Mouse (Mus musculus): ENCODE data around the gene Gm49369. TPM values are rescaled to one million over a fixed set of nuclear protein-coding genes. Genes with fewer than 3 reads are reported as not detected.
A peak's percentile ranks its signal among the peaks of the same experiment; 100 is the strongest.
"Not testable (repeated sequence)": the region's sequence is repeated elsewhere in the genome, so short reads cannot be mapped to it uniquely, and the experiment has no call there.

Gm49369 gene
- polyA plus RNA-seq, 1 experiment from 2014 or later: not detected

GRCm38 (mm10) chr7:142332741-142333140, 49.7 kb downstream of the Gm49369 start:
- H3K27ac ChIP-seq (ENCODE audit: low read length): not testable (repeated sequence)

GRCm38 (mm10) chr7:142331281-142331680, 51.2 kb downstream of the Gm49369 start:
- ATAC-seq (replicated peaks; ENCODE audit: extremely low read depth, insufficient read depth, low FRiP score): no peak
- no peak overlapping the region for H3K4me2 ChIP-seq (ENCODE audit: low read depth, low read length)
- H3K9ac ChIP-seq (ENCODE audit: low read length): no peak overlapping the region
- no peaks in the 10 kb centered on the region for H3K9me3 ChIP-seq (replicated peaks; ENCODE audit: control insufficient read depth, low read length)
- H3K36me3 ChIP-seq (ENCODE audit: control insufficient read depth, insufficient read depth): no peaks in the 10 kb centered on the region
- H3K27me3 ChIP-seq (ENCODE audit: control insufficient read depth, insufficient read depth, low read length): no peaks in the 10 kb centered on the region
- H3K27ac ChIP-seq (ENCODE audit: low read length): peak overlapping the region; percentile 86
- WGBS: 58% methylated on average over 4 of the region's 4 CpGs
- no peak overlapping the region for H3K4me3 ChIP-seq (ENCODE audit: low read length)
- peaks cover 30% of the 10 kb centered on the region for H3K4me1 ChIP-seq (ENCODE audit: control insufficient read depth, insufficient read depth, low read length)

More at GRCm38 (mm10) chr7:142332741-142333140, 49.7 kb downstream of the Gm49369 start:
- H3K9ac ChIP-seq (ENCODE audit: low read length); H3K4me3 ChIP-seq (ENCODE audit: low read length); H3K9me3 ChIP-seq (replicated peaks; ENCODE audit: control insufficient read depth, low read length); ATAC-seq (replicated peaks; ENCODE audit: extremely low read depth, insufficient read depth, low FRiP score); H3K4me2 ChIP-seq (ENCODE audit: low read depth, low read length); H3K36me3 ChIP-seq (ENCODE audit: control insufficient read depth, insufficient read depth); H3K27me3 ChIP-seq (ENCODE audit: control insufficient read depth, insufficient read depth, low read length): not testable (repeated sequence)
- WGBS: 70% methylated on average over 2 of the region's 9 CpGs
- H3K4me1 ChIP-seq (ENCODE audit: control insufficient read depth, insufficient read depth, low read length): peaks cover 23% of the 10 kb centered on the region

GRCm38 (mm10) chr7:142330271-142330724, 52.2 kb downstream of the Gm49369 start:
- H3K4me1 ChIP-seq (ENCODE audit: control insufficient read depth, insufficient read depth, low read length): peaks cover 30% of the 10 kb centered on the region
- H3K4me3 ChIP-seq (ENCODE audit: low read length): no peak overlapping the region
- no peaks in the 10 kb centered on the region for H3K36me3 ChIP-seq (ENCODE audit: control insufficient read depth, insufficient read depth)
- peak; percentile 90 for ATAC-seq (replicated peaks; ENCODE audit: extremely low read depth, insufficient read depth, low FRiP score)
- H3K9ac ChIP-seq (ENCODE audit: low read length): 0 out of 2 replicates have a peak overlapping the region, but pooled peaks have one; percentile 36
- H3K27ac ChIP-seq (ENCODE audit: low read length): peak overlapping the region; percentile 86
- no peaks in the 10 kb centered on the region for H3K27me3 ChIP-seq (ENCODE audit: control insufficient read depth, insufficient read depth, low read length)
- WGBS: 10% methylated on average over 9 of the region's 9 CpGs
- no peaks in the 10 kb centered on the region for H3K9me3 ChIP-seq (replicated peaks; ENCODE audit: control insufficient read depth, low read length)
- no peak overlapping the region for H3K4me2 ChIP-seq (ENCODE audit: low read depth, low read length)

GRCm38 (mm10) chr7:142328507-142328906, 54.0 kb downstream of the Gm49369 start:
- ATAC-seq (replicated peaks; ENCODE audit: extremely low read depth, insufficient read depth, low FRiP score): no peak
- 77% methylated on average over 3 of the region's 3 CpGs for WGBS

GRCm38 (mm10) chr7:142326714-142327445, 55.6 kb downstream of the Gm49369 start:
- H3K9me3 ChIP-seq (replicated peaks; ENCODE audit: control insufficient read depth, low read length): no peaks in the 10 kb centered on the region
- H3K4me2 ChIP-seq (ENCODE audit: low read depth, low read length): no peak overlapping the region
- 32% methylated on average over 9 of the region's 9 CpGs for WGBS
- H3K36me3 ChIP-seq (ENCODE audit: control insufficient read depth, insufficient read depth): no peaks in the 10 kb centered on the region
- H3K27me3 ChIP-seq (ENCODE audit: control insufficient read depth, insufficient read depth, low read length): no peaks in the 10 kb centered on the region
- H3K4me3 ChIP-seq (ENCODE audit: low read length): no peak overlapping the region
- no peak for ATAC-seq (replicated peaks; ENCODE audit: extremely low read depth, insufficient read depth, low FRiP score)
- peaks cover 30% of the 10 kb centered on the region for H3K4me1 ChIP-seq (ENCODE audit: control insufficient read depth, insufficient read depth, low read length)
- H3K27ac ChIP-seq (ENCODE audit: low read length): peak overlapping the region; percentile 41
- no peak overlapping the region for H3K9ac ChIP-seq (ENCODE audit: low read length)

More at GRCm38 (mm10) chr7:142328507-142328906, 54.0 kb downstream of the Gm49369 start:
- Histone ChIP-seq H3K27ac (ENCODE audit: low read length) (no peak overlapping the region), H3K27me3 (ENCODE audit: control insufficient read depth, insufficient read depth, low read length) (no peaks in the 10 kb centered on the region), H3K4me1 (ENCODE audit: control insufficient read depth, insufficient read depth, low read length) (peaks cover 30% of the 10 kb centered on the region), H3K9me3 (replicated peaks; ENCODE audit: control insufficient read depth, low read length) (no peaks in the 10 kb centered on the region), H3K4me2 (ENCODE audit: low read depth, low read length) (no peak overlapping the region), H3K9ac (ENCODE audit: low read length) (no peak overlapping the region), H3K36me3 (ENCODE audit: control insufficient read depth, insufficient read depth) (no peaks in the 10 kb centered on the region), H3K4me3 (ENCODE audit: low read length) (no peak overlapping the region)

GRCm38 (mm10) chr7:142323396-142324117, 58.9 kb downstream of the Gm49369 start:
- Histone ChIP-seq H3K4me1 (ENCODE audit: control insufficient read depth, insufficient read depth, low read length) (peaks cover 12% of the 10 kb centered on the region), H3K9ac (ENCODE audit: low read length) (no peak overlapping the region), H3K27ac (ENCODE audit: low read length) (peak overlapping the region; percentile 62), H3K36me3 (ENCODE audit: control insufficient read depth, insufficient read depth) (no peaks in the 10 kb centered on the region), H3K4me2 (ENCODE audit: low read depth, low read length) (no peak overlapping the region), H3K9me3 (replicated peaks; ENCODE audit: control insufficient read depth, low read length) (no peaks in the 10 kb centered on the region), H3K4me3 (ENCODE audit: low read length) (no peak overlapping the region), H3K27me3 (ENCODE audit: control insufficient read depth, insufficient read depth, low read length) (no peaks in the 10 kb centered on the region)
- 73% methylated on average over 12 of the region's 12 CpGs for WGBS
- ATAC-seq (replicated peaks; ENCODE audit: extremely low read depth, insufficient read depth, low FRiP score): no peak

GRCm38 (mm10) chr7:142322641-142323040, 59.8 kb downstream of the Gm49369 start:
- Histone ChIP-seq H3K4me3 (ENCODE audit: low read length) (no peak overlapping the region), H3K4me2 (ENCODE audit: low read depth, low read length) (no peak overlapping the region), H3K9ac (ENCODE audit: low read length) (no peak overlapping the region), H3K36me3 (ENCODE audit: control insufficient read depth, insufficient read depth) (no peaks in the 10 kb centered on the region), H3K9me3 (replicated peaks; ENCODE audit: control insufficient read depth, low read length) (no peaks in the 10 kb centered on the region), H3K4me1 (ENCODE audit: control insufficient read depth, insufficient read depth, low read length) (peaks cover 14% of the 10 kb centered on the region), H3K27me3 (ENCODE audit: control insufficient read depth, insufficient read depth, low read length) (no peaks in the 10 kb centered on the region), H3K27ac (ENCODE audit: low read length) (peak overlapping the region; percentile 62)
- 83% methylated on average over 6 of the region's 6 CpGs for WGBS
- no peak for ATAC-seq (replicated peaks; ENCODE audit: extremely low read depth, insufficient read depth, low FRiP score)

GRCm38 (mm10) chr7:142321637-142322306, 60.7 kb downstream of the Gm49369 start:
- H3K4me3 ChIP-seq (ENCODE audit: low read length); H3K36me3 ChIP-seq (ENCODE audit: control insufficient read depth, insufficient read depth); H3K4me1 ChIP-seq (ENCODE audit: control insufficient read depth, insufficient read depth, low read length); H3K9ac ChIP-seq (ENCODE audit: low read length); H3K9me3 ChIP-seq (replicated peaks; ENCODE audit: control insufficient read depth, low read length); ATAC-seq (replicated peaks; ENCODE audit: extremely low read depth, insufficient read depth, low FRiP score); H3K27me3 ChIP-seq (ENCODE audit: control insufficient read depth, insufficient read depth, low read length); H3K4me2 ChIP-seq (ENCODE audit: low read depth, low read length): not testable (repeated sequence)
- H3K27ac ChIP-seq (ENCODE audit: low read length): peak overlapping the region; percentile 20; the same call in 1 of the 2 replicates
- 62% methylated on average over 3 of the region's 10 CpGs for WGBS
